Mouse (Mus musculus) heart, embryonic 16.5 days (tissue): ENCODE results near the gene Nipa2. TPM values are rescaled to one million over a fixed set of nuclear protein-coding genes. Genes with fewer than 3 reads are reported as not detected.

Experiments used
- polyA plus RNA-seq: library from polyadenylated mRNA; unstranded; fragments of >200 nt; fragmentation: Nextera tagmentation; extraction: Ambion mirVana; gene quantifications from 2 replicates; pipeline ENCODE4 v1.2.1, GENCODE M21; 2015

Nipa2 gene
- polyA plus RNA-seq, 1 experiment from 2014 or later, result 31.9 TPM

Other genes starting within 250 kb of the Nipa2 start
- gene Siglech, start 194.3 kb downstream of the Nipa2 start, polyA plus RNA-seq, result 0.29 and 0.33 TPM in 2 replicates
- gene Tubgcp5, start 168.3 kb downstream of the Nipa2 start, polyA plus RNA-seq, result 17.0 and 22.6 TPM in 2 replicates
- gene Cyfip1, start 120.7 kb downstream of the Nipa2 start, polyA plus RNA-seq, result 44.5 and 54.1 TPM in 2 replicates
- 3.5 and 4.4 TPM in 2 replicates for gene Nipa1, start 57.5 kb upstream of the Nipa2 start, polyA plus RNA-seq
- gene Herc2, start 87.7 kb upstream of the Nipa2 start, polyA plus RNA-seq, result 16.0 and 16.5 TPM in 2 replicates